Mouse (Mus musculus): Measurements from ENCODE around the gene Tgm6.

DNA sequence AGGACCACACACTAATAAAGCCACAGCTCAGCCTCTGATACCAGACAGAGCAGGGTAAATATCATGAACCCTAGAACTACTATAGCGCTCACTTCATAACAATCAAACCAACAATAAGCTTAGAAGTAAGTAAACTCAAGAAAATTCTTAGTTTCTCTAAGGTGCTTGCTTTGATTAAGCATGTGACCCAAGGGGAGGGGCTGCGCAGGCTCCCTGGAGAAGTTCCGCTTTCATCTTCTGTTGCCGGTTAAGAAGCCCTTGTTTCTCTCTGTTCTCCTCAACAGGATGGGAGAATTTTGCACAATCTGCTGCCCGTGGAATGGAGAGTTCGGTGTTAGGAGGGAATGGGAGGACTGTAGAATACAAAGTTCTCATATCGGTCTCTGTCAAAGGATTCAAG is 6.4 kb downstream of the Tgm6 start:
- no peak for TF ChIP-seq GATA1 (IDR thresholded peaks at IDR 0.05; ENCODE audit: borderline replicate concordance, low read length)
- no peak for TF ChIP-seq FLI1 (IDR thresholded peaks at IDR 0.05; ENCODE audit: low read length)

Data from megakaryocyte, embryonic 14.5 days (primary cell).